Comparison of ENCODE assay signal across 26 mouse cellular contexts in the genomic region with DNA sequence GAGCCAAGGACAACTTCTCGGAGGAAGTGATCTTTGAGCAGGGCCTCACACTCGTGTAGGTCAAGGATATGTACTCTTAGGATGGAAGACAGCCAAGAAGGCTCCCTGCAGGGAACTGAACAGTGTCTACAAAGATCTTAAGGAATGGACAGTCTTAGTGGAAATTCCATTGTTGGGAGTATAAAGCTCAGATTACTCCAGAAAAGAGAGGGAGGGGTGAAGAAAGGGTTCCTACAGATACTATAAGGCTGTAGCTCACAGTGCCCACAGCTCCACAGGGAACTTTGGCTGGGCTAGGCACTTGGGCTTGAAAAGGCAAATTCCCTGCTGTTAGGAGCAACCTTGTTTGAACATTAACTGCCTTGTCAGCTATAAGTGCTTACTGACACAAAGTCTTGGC.
DNase-seq lines count a peak whose midpoint lies in the region; ATAC-seq lines count a peak whose summit lies in the region.
"Had no signal": no experiment of that assay in that cellular context is flagged by ENCODE, and none has a peak within 500 bp of the region (broad histone marks: within the 10 kb centered on the region; RNA-seq: fewer than 3 reads in every experiment).

No protein-coding gene starts in this region.

- no peak overlapping the region for H3K4me2 ChIP-seq in kidney, embryonic 14.5 days (replicated peaks; ENCODE audit: low read depth, low read length)
- H3K4me2 ChIP-seq in midbrain, embryonic 11.5 days = no peak overlapping the region
- H3K4me2 ChIP-seq in midbrain, embryonic 16.5 days (ENCODE audit: low read length) = no peak overlapping the region
- H3K4me2 ChIP-seq: forebrain, embryonic 13.5 days; heart, embryonic 13.5 days; hindbrain, embryonic 14.5 days had no signal

- peaks cover 30% of the 10 kb centered on the region for H3K9me3 ChIP-seq in kidney, embryonic 14.5 days (ENCODE audit: control insufficient read depth, low read length)
- peaks cover 7% of the 10 kb centered on the region; the same call in 1 of the 2 replicates for H3K9me3 ChIP-seq in midbrain, embryonic 11.5 days (ENCODE audit: control insufficient read depth, low read length)
- H3K9me3 ChIP-seq in midbrain, embryonic 16.5 days (replicated peaks; ENCODE audit: control insufficient read depth, low read length, poor library complexity, severe bottlenecking) = no peaks in the 10 kb centered on the region

- WGBS in kidney, embryonic 14.5 days = 74% methylated on average over 2 of the region's 2 CpGs
- WGBS in midbrain, embryonic 11.5 days = 72% methylated on average over 2 of the region's 2 CpGs
- 72% methylated on average over 2 of the region's 2 CpGs for WGBS in midbrain, embryonic 16.5 days

- no peak overlapping the region for H3K4me3 ChIP-seq in kidney, embryonic 14.5 days (ENCODE audit: low read length)
- H3K4me3 ChIP-seq in midbrain, embryonic 11.5 days (ENCODE audit: low read depth, low read length) = no peak overlapping the region
- no peak overlapping the region for H3K4me3 ChIP-seq in midbrain, embryonic 16.5 days (ENCODE audit: low read depth, low read length)
- H3K4me3 ChIP-seq: forebrain, embryonic 10.5 days; forebrain, embryonic 13.5 days; heart, adult 2 months; heart, embryonic 10.5 days; heart, embryonic 13.5 days had no signal

- no peaks in the 10 kb centered on the region for H3K4me1 ChIP-seq in kidney, embryonic 14.5 days (ENCODE audit: control insufficient read depth, insufficient read depth, low read length)
- H3K4me1 ChIP-seq in midbrain, embryonic 11.5 days (ENCODE audit: control insufficient read depth, insufficient read depth, low read length) = no peaks in the 10 kb centered on the region
- no peaks in the 10 kb centered on the region for H3K4me1 ChIP-seq in midbrain, embryonic 16.5 days (ENCODE audit: control insufficient read depth, insufficient read depth, low read length)
- H3K4me1 ChIP-seq: forebrain, embryonic 13.5 days; heart, embryonic 10.5 days; heart, embryonic 13.5 days had no signal

- peak; percentile 7 for DNase-seq in kidney, adult 18-20 months
- peak; percentile 54 for DNase-seq in kidney, adult 9 months
- no peak for DNase-seq in kidney, postnatal 14 days
- DNase-seq in midbrain, embryonic 11.5 days (ENCODE audit: low spot score, missing footprints) = peak; percentile 71
- no peak for DNase-seq in adrenal gland, adult 2 months
- DNase-seq: adrenal gland, postnatal 10 days; adrenal gland, postnatal 36 days; B cell, adult 2 months; cerebellum, adult 18-20 months; cerebellum, adult 9-10 months; cerebellum, postnatal 14 days; gastrocnemius, postnatal 10 days; gastrocnemius, postnatal 36 days; heart, adult 2 months; heart, postnatal 14 days; heart, postnatal 4 days had no signal

- H3K27me3 ChIP-seq in kidney, embryonic 14.5 days (ENCODE audit: control insufficient read depth, insufficient read depth, low read length) = no peaks in the 10 kb centered on the region
- H3K27me3 ChIP-seq in midbrain, embryonic 11.5 days (ENCODE audit: control insufficient read depth, insufficient read depth, low read length) = no peaks in the 10 kb centered on the region
- no peaks in the 10 kb centered on the region for H3K27me3 ChIP-seq in midbrain, embryonic 16.5 days (ENCODE audit: control insufficient read depth, insufficient read depth, low read depth, low read length)
- H3K27me3 ChIP-seq: CH12.LX; forebrain, embryonic 13.5 days; heart, embryonic 13.5 days had no signal

- H3K9ac ChIP-seq in kidney, embryonic 14.5 days (ENCODE audit: low read depth, low read length) = no peak overlapping the region
- no peak overlapping the region for H3K9ac ChIP-seq in midbrain, embryonic 11.5 days (ENCODE audit: low read length)
- H3K9ac ChIP-seq in midbrain, embryonic 16.5 days (ENCODE audit: low read depth, low read length) = no peak overlapping the region
- H3K9ac ChIP-seq: forebrain, embryonic 13.5 days; heart, embryonic 13.5 days; hindbrain, embryonic 14.5 days had no signal

- ATAC-seq in kidney, embryonic 14.5 days (ENCODE audit: low FRiP score, low TSS enrichment) = no peak
- no peak for ATAC-seq in midbrain, embryonic 11.5 days (ENCODE audit: low FRiP score)
- no peak for ATAC-seq in midbrain, embryonic 16.5 days
- ATAC-seq: activated CD4-positive, CD25-positive, alpha-beta regulatory T cell, adult 4 months; forebrain, embryonic 13.5 days; forebrain, embryonic 16.5 days had no signal

- H3K36me3 ChIP-seq in kidney, embryonic 14.5 days (ENCODE audit: control insufficient read depth, insufficient read depth, low read length) = no peaks in the 10 kb centered on the region
- H3K36me3 ChIP-seq in midbrain, embryonic 11.5 days (ENCODE audit: control insufficient read depth, insufficient read depth, low read length) = no peaks in the 10 kb centered on the region
- H3K36me3 ChIP-seq in midbrain, embryonic 16.5 days (ENCODE audit: control insufficient read depth, insufficient read depth, low read length) = no peaks in the 10 kb centered on the region
- H3K36me3 ChIP-seq: forebrain, embryonic 10.5 days; heart, embryonic 10.5 days; heart, embryonic 13.5 days had no signal

- no peak overlapping the region for H3K27ac ChIP-seq in kidney, embryonic 14.5 days (ENCODE audit: low read depth, low read length)
- no peak overlapping the region for H3K27ac ChIP-seq in midbrain, embryonic 11.5 days (ENCODE audit: low read depth, low read length)
- H3K27ac ChIP-seq in midbrain, embryonic 16.5 days (ENCODE audit: low read length) = no peak overlapping the region
- H3K27ac ChIP-seq: forebrain, embryonic 10.5 days; forebrain, embryonic 13.5 days; heart, adult 2 months; heart, embryonic 10.5 days; heart, embryonic 13.5 days; hindbrain, embryonic 14.5 days had no signal

Comparison
In these comparisons a context has a peak if more than half of its experiments do, and no peak if none do; other contexts are left out.
1. DNase-seq: peak in kidney, adult 18-20 months (single experiment), kidney, adult 9 months (single experiment) and midbrain, embryonic 11.5 days (single experiment); none in kidney, postnatal 14 days (single experiment) and adrenal gland, adult 2 months (single experiment).